Mouse (Mus musculus): ENCODE data around the gene Bsn. TPM values are rescaled to one million over a fixed set of nuclear protein-coding genes. Genes with fewer than 3 reads are reported as not detected.
A peak's percentile ranks its signal among the peaks of the same experiment; 100 is the strongest.

Bsn gene
- 1.3 and 1.5 TPM in 2 replicates for polyA plus RNA-seq (2014; fragmentation: Nextera tagmentation; extraction: Ambion mirVana)

DNA sequence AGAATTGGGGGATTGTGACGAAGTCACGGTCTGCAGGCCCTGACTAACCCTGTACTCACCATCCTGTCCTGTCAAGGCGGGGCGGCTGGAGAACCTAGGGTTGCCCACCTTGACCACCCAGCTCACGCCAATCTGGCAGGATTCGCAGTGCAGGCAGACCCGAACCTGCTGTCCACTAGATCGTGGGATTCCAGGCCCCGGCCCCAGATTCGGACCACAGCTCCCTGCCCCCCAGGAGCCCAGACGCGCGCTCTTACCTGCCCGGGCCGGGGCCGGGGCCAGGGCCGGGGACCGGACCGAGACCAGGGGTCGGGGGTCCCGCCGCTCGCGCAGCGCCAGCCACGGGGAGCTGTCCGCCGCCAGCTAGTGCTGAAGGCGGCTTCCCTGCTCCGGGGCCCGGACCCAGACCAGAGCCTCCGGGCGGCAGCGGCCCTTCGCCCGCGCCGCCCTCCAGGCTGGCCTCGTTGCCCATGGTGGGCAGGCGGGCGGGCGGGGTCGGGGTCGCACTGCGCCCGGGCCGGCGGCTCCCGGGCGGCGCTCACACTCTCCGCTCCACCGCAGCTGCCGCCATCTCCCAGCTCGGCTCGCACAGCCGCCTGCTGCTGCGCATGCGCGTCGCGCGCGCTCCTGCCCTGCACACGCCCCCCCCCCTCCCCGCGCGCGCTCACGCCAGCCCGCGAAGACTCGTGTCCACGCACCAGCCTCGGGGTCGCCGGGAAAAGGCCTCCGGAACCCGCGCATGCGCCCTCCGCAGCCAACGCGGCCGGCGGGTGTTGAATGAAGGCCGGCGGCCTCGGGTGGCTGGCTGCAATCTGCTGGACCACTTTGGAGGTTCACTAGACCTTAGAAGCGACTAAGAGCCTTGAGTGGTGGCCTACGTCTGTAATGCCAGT is at the start of gene Bsn:
TSS of gene Bsn (minus strand) at position 598 of the 893 bp plus-strand sequence.
- 1% methylated on average over 67 of the region's 91 CpGs for WGBS

DNA sequence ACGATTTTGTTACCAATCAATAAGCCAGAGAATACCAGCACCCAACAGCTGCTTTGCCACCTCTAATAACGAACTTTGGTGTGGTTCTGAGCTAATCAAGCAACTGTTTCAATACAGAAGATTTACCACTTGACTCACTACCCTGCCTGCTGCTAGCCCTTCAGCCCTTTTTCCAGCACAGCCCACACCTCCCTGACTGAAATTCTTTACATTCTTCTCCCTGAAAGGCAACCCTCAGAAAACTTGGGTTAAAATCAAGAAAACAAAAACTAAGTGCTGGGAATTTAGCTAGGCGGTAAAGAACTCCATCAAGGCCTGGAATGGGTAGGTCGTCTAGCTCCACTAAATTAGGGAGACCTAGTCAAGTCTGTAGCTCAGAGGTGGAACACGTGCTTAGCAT is 49.8 kb upstream of the Bsn start:
- WGBS: 78% methylated on average over 5 of the region's 5 CpGs
- no peak overlapping the region for H3K9ac ChIP-seq (ENCODE audit: low read length)
- H3K27me3 ChIP-seq (ENCODE audit: control insufficient read depth, insufficient read depth, low read length): no peaks in the 10 kb centered on the region
- no peak for ATAC-seq (ENCODE audit: insufficient number of reproducible peaks, low FRiP score, low TSS enrichment, low read depth)
- H3K36me3 ChIP-seq (ENCODE audit: control insufficient read depth, insufficient read depth, low read length): no peaks in the 10 kb centered on the region
- no peaks in the 10 kb centered on the region for H3K9me3 ChIP-seq (ENCODE audit: control insufficient read depth, low read length)
- H3K4me3 ChIP-seq (ENCODE audit: low read depth, low read length): no peak overlapping the region
- H3K4me1 ChIP-seq (ENCODE audit: control insufficient read depth, insufficient read depth, low read length): no peaks in the 10 kb centered on the region
- no peak overlapping the region for H3K27ac ChIP-seq (replicated peaks; ENCODE audit: low read depth, low read length)
- H3K4me2 ChIP-seq (ENCODE audit: low read depth, severe bottlenecking): no peak overlapping the region
- no peak for DNase-seq (ENCODE audit: low spot score)

More for the DNA sequence above, at the start of gene Bsn:
- Histone ChIP-seq H3K27ac (replicated peaks; ENCODE audit: low read depth, low read length) (no peak within 1 kb of the TSS), H3K4me2 (ENCODE audit: low read depth, severe bottlenecking) (peak within 1 kb of the TSS; percentile 98), H3K9me3 (ENCODE audit: control insufficient read depth, low read length) (no peaks in the 10 kb centered on the region), H3K4me3 (ENCODE audit: low read depth, low read length) (peak within 1 kb of the TSS; percentile 49), H3K4me1 (ENCODE audit: control insufficient read depth, insufficient read depth, low read length) (0 out of 2 replicates have a peak, but pooled peaks cover 4% of the 10 kb centered on the region), H3K36me3 (ENCODE audit: control insufficient read depth, insufficient read depth, low read length) (no peaks in the 10 kb centered on the region), H3K9ac (ENCODE audit: low read length) (peak within 1 kb of the TSS; percentile 22; the same call in 1 of the 2 replicates), H3K27me3 (ENCODE audit: control insufficient read depth, insufficient read depth, low read length) (peaks cover 8% of the 10 kb centered on the region; the same call in 1 of the 2 replicates)
- DNase-seq (ENCODE audit: low spot score) (peak; percentile 82), ATAC-seq (ENCODE audit: insufficient number of reproducible peaks, low FRiP score, low TSS enrichment, low read depth) (peak; percentile 79; the same call in 1 of the 2 replicates)

DNA sequence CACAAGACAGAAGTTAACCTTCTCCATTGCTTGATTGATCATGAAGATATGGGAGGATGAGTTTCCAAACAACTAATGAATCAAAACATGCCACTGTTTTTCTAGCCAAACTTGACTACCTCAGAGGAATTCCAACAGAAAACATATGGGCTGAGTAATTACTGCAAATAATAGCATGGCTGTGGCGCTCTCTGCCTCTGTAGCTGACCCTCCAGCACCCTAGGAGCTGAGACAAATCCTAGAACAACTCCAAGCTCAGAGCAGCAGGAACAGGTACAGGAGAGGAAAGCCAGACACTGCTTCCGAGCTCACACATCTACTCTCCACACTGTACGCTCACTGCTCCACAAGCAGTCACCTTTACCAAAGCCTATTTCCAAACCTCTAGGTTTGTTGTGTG is 48.6 kb upstream of the Bsn start:
- no peak for DNase-seq (ENCODE audit: low spot score)
- Histone ChIP-seq H3K9ac (ENCODE audit: low read length) (0 out of 2 replicates have a peak overlapping the region, but pooled peaks have one; percentile 9), H3K4me1 (ENCODE audit: control insufficient read depth, insufficient read depth, low read length) (no peaks in the 10 kb centered on the region), H3K36me3 (ENCODE audit: control insufficient read depth, insufficient read depth, low read length) (no peaks in the 10 kb centered on the region; the same call in 1 of the 2 replicates), H3K9me3 (ENCODE audit: control insufficient read depth, low read length) (no peaks in the 10 kb centered on the region), H3K4me2 (ENCODE audit: low read depth, severe bottlenecking) (no peak overlapping the region), H3K4me3 (ENCODE audit: low read depth, low read length) (no peak overlapping the region), H3K27me3 (ENCODE audit: control insufficient read depth, insufficient read depth, low read length) (no peaks in the 10 kb centered on the region), H3K27ac (replicated peaks; ENCODE audit: low read depth, low read length) (no peak overlapping the region)
- ATAC-seq (ENCODE audit: insufficient number of reproducible peaks, low FRiP score, low TSS enrichment, low read depth): no peak
- WGBS: 65% methylated on average over 3 of the region's 3 CpGs

DNA sequence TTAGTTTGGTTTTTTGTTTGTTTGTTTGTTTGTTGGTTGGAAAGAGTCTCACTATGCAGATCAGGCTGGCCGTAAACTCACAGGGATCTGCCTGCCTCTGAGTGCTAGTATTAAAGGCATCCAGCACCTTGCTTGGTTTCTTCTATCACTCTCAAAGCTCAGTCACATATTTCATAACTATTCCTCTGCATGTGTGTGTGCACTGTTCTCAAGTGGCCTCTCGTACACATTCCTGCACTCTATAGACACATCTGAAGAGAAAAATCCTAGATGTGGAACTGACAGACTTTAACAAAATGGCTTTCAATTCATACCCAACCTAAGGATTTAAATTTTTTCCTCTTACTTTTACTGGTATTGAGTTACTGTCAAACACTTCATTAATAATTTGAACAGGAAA is 48.2 kb upstream of the Bsn start:
- H3K4me3 ChIP-seq (ENCODE audit: low read depth, low read length): no peak overlapping the region
- WGBS: 93% methylated on average over 2 of the region's 2 CpGs
- DNase-seq (ENCODE audit: low spot score) (no peak), ATAC-seq (ENCODE audit: insufficient number of reproducible peaks, low FRiP score, low TSS enrichment, low read depth) (no peak)
- no peak overlapping the region for H3K9ac ChIP-seq (ENCODE audit: low read length)
- H3K9me3 ChIP-seq (ENCODE audit: control insufficient read depth, low read length): no peaks in the 10 kb centered on the region
- no peak overlapping the region for H3K4me2 ChIP-seq (ENCODE audit: low read depth, severe bottlenecking)
- no peaks in the 10 kb centered on the region for H3K27me3 ChIP-seq (ENCODE audit: control insufficient read depth, insufficient read depth, low read length)
- H3K36me3 ChIP-seq (ENCODE audit: control insufficient read depth, insufficient read depth, low read length): no peaks in the 10 kb centered on the region; the same call in 1 of the 2 replicates
- H3K27ac ChIP-seq (replicated peaks; ENCODE audit: low read depth, low read length): no peak overlapping the region
- no peaks in the 10 kb centered on the region for H3K4me1 ChIP-seq (ENCODE audit: control insufficient read depth, insufficient read depth, low read length)

DNA sequence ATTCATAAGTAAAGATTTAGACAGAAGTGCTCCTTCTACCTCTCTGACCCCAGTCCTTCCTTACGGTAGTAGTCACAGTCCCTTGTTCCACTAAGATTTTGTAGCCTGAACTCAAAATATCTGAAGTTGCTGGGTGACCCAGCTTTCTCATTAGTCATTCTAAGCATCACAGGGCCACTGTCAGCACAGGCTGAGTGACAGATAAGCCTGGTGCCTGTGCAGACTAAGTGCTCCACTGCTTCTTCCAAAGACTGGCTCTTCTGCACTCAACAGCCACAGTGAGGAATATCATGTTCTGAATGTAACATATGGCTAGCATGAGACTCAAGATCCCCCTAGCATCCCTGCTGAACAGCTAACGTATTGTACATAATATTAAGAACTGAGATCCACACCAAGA is 44.5 kb upstream of the Bsn start:
- no peaks in the 10 kb centered on the region for H3K4me1 ChIP-seq (ENCODE audit: control insufficient read depth, insufficient read depth, low read length)
- 93% methylated on average over 2 of the region's 2 CpGs for WGBS
- no peak overlapping the region for H3K4me2 ChIP-seq (ENCODE audit: low read depth, severe bottlenecking)

DNA sequence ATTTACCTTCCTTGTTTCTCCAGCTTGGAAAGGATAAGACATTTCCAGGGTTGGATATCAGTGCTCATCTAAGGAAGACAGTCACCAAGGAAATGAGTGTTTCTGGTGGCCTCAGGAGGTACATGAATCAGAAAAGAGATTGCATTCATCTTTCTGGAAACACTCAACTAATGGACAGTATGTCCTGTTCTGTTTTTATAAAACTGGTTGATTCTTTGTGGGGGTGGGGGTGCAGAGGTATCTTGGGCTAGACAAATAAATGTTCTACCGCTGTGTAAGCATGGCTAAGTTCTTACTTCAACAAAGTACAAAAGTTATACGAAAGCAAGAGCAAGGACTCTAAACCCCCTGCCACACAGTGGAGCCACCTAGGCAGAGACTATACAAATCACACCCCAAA is 42.7 kb upstream of the Bsn start:
- no peaks in the 10 kb centered on the region for H3K4me1 ChIP-seq (ENCODE audit: control insufficient read depth, insufficient read depth, low read length)
- H3K9me3 ChIP-seq (ENCODE audit: control insufficient read depth, low read length): no peaks in the 10 kb centered on the region
- H3K4me3 ChIP-seq (ENCODE audit: low read depth, low read length): no peak overlapping the region
- H3K27ac ChIP-seq (replicated peaks; ENCODE audit: low read depth, low read length): no peak overlapping the region
- WGBS: 88% methylated on average over 2 of the region's 2 CpGs
- H3K36me3 ChIP-seq (ENCODE audit: control insufficient read depth, insufficient read depth, low read length): no peaks in the 10 kb centered on the region; the same call in 1 of the 2 replicates
- no peaks in the 10 kb centered on the region for H3K27me3 ChIP-seq (ENCODE audit: control insufficient read depth, insufficient read depth, low read length)
- no peak overlapping the region for H3K9ac ChIP-seq (ENCODE audit: low read length)
- no peak overlapping the region for H3K4me2 ChIP-seq (ENCODE audit: low read depth, severe bottlenecking)
- ATAC-seq (ENCODE audit: insufficient number of reproducible peaks, low FRiP score, low TSS enrichment, low read depth) (no peak), DNase-seq (ENCODE audit: low spot score) (no peak)

More for the DNA sequence above, 44.5 kb upstream of the Bsn start:
- H3K27me3 ChIP-seq (ENCODE audit: control insufficient read depth, insufficient read depth, low read length): no peaks in the 10 kb centered on the region
- ATAC-seq (ENCODE audit: insufficient number of reproducible peaks, low FRiP score, low TSS enrichment, low read depth) (no peak), DNase-seq (ENCODE audit: low spot score) (no peak)
- no peaks in the 10 kb centered on the region for H3K9me3 ChIP-seq (ENCODE audit: control insufficient read depth, low read length)
- no peak overlapping the region for H3K27ac ChIP-seq (replicated peaks; ENCODE audit: low read depth, low read length)
- H3K9ac ChIP-seq (ENCODE audit: low read length): no peak overlapping the region
- no peak overlapping the region for H3K4me3 ChIP-seq (ENCODE audit: low read depth, low read length)
- H3K36me3 ChIP-seq (ENCODE audit: control insufficient read depth, insufficient read depth, low read length): no peaks in the 10 kb centered on the region; the same call in 1 of the 2 replicates

DNA sequence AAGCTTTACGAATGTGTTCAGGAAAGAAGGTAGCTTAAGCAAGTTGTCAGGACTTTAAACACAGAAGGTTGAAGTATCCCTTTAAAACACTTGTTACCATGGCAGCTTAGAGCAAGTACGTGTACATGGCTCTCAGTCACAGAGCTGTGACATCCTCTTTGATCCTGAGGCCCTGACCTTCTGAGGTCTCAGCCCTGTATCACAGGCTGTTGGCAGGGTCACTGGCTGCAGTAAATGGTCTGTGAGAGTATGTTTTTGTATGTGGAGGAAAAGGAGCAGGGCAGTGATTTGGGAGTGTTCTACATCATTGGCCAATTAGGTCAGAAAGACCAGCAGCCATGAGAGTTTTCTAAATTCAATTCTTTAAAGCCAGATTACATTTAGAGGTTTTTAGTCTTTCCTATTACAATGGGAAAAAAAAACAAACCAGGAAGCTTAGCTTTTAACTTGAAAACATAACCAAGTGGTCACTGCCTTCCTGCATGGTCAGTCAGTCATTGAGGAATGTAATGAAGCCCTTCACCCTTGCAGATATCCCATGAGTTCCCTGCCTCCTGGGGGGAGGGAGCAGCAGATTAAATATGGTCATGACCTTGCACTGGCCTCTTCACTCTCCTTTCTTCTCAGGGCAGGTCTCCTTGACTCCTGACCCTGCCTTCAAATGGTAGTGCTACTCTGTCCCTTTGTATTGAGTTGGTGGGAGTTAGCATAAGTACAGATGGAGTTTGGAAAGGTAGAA is 37.9 kb upstream of the Bsn start:
- WGBS: 39% methylated on average over 2 of the region's 2 CpGs
- no peaks in the 10 kb centered on the region for H3K36me3 ChIP-seq (ENCODE audit: control insufficient read depth, insufficient read depth, low read length)
- H3K4me1 ChIP-seq (ENCODE audit: control insufficient read depth, insufficient read depth, low read length): no peaks in the 10 kb centered on the region
- H3K4me2 ChIP-seq (ENCODE audit: low read depth, severe bottlenecking): no peak overlapping the region
- no peaks in the 10 kb centered on the region for H3K9me3 ChIP-seq (ENCODE audit: control insufficient read depth, low read length)
- no peak for DNase-seq (ENCODE audit: low spot score)
- no peak for ATAC-seq (ENCODE audit: insufficient number of reproducible peaks, low FRiP score, low TSS enrichment, low read depth)
- H3K4me3 ChIP-seq (ENCODE audit: low read depth, low read length): no peak overlapping the region
- H3K9ac ChIP-seq (ENCODE audit: low read length): no peak overlapping the region
- no peak overlapping the region for H3K27ac ChIP-seq (replicated peaks; ENCODE audit: low read depth, low read length)
- no peaks in the 10 kb centered on the region for H3K27me3 ChIP-seq (ENCODE audit: control insufficient read depth, insufficient read depth, low read length)

DNA sequence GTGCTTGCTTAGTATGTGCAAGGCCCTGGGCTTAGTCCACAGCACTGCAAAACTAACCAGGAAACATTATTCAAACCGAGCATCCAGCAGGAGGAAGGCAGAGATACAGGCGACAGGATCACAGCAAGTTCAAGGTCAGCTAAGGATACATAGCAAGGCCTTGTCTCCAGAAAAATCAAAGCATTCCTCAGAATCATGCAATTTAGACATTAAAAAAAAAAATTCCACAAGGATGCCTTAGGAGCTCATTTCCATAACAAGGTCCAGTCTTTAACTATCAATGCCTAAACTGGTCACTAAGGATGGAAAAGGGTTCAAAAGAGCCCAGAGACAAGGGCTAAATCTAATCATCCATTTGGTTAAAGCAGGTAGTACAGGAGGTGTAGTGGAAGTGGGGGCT is 35.0 kb upstream of the Bsn start:
- Histone ChIP-seq H3K27me3 (ENCODE audit: control insufficient read depth, insufficient read depth, low read length) (no peaks in the 10 kb centered on the region), H3K27ac (replicated peaks; ENCODE audit: low read depth, low read length) (no peak overlapping the region), H3K36me3 (ENCODE audit: control insufficient read depth, insufficient read depth, low read length) (no peaks in the 10 kb centered on the region), H3K4me1 (ENCODE audit: control insufficient read depth, insufficient read depth, low read length) (no peaks in the 10 kb centered on the region), H3K4me2 (ENCODE audit: low read depth, severe bottlenecking) (no peak overlapping the region), H3K9ac (ENCODE audit: low read length) (no peak overlapping the region), H3K9me3 (ENCODE audit: control insufficient read depth, low read length) (no peaks in the 10 kb centered on the region), H3K4me3 (ENCODE audit: low read depth, low read length) (no peak overlapping the region)
- WGBS: 89% methylated on average over 2 of the region's 2 CpGs
- DNase-seq (ENCODE audit: low spot score) (no peak), ATAC-seq (ENCODE audit: insufficient number of reproducible peaks, low FRiP score, low TSS enrichment, low read depth) (no peak)

Data from limb, embryonic 11.5 days (tissue).